Comparison of ENCODE assay signal across 19 mouse cellular contexts in genomic region chr11:104613551-104613950, GRCm38 (mm10).
"Had no signal": no experiment of that assay in that cellular context is flagged by ENCODE, and none has a peak within 500 bp of the region (broad histone marks: within the 10 kb centered on the region; RNA-seq: fewer than 3 reads in every experiment).

No protein-coding gene starts in this region.

- DNase-seq: kidney, adult 11 months; kidney, adult 8-10 months; kidney, postnatal 10 days; kidney, postnatal 4 days; liver; lung, adult 18-20 months; lung, postnatal 14 days; midbrain, embryonic 14.5 days; thymus, adult 18-20 months; thymus, postnatal 14 days had no signal

- H3K9me3 ChIP-seq: kidney, embryonic 15.5 days; limb, embryonic 10.5 days; limb, embryonic 13.5 days; liver, embryonic 12.5 days; liver, embryonic 15.5 days; lung, embryonic 15.5 days; neural tube, embryonic 13.5 days had no signal

- H3K27ac ChIP-seq: kidney, embryonic 15.5 days; limb, embryonic 10.5 days; limb, embryonic 13.5 days; liver, embryonic 12.5 days; liver, embryonic 15.5 days; lung, embryonic 15.5 days; macrophage; neural tube, embryonic 13.5 days had no signal

- H3K36me3 ChIP-seq: kidney, embryonic 15.5 days; limb, embryonic 10.5 days; limb, embryonic 13.5 days; liver, embryonic 12.5 days; liver, embryonic 15.5 days; lung, embryonic 15.5 days; neural tube, embryonic 13.5 days had no signal

- H3K4me3 ChIP-seq: kidney, embryonic 15.5 days; limb, embryonic 10.5 days; limb, embryonic 13.5 days; liver, embryonic 12.5 days; liver, embryonic 15.5 days; lung, embryonic 15.5 days; neural tube, embryonic 13.5 days had no signal

- H3K4me2 ChIP-seq: kidney, embryonic 15.5 days; limb, embryonic 13.5 days; liver, embryonic 12.5 days; liver, embryonic 15.5 days; lung, embryonic 15.5 days; midbrain, embryonic 11.5 days; neural tube, embryonic 13.5 days had no signal

- ATAC-seq: liver, embryonic 12.5 days had no signal

- H3K9ac ChIP-seq: kidney, embryonic 15.5 days; limb, embryonic 13.5 days; liver, embryonic 12.5 days; liver, embryonic 15.5 days; lung, embryonic 15.5 days; neural tube, embryonic 13.5 days had no signal
